Mouse (Mus musculus) adrenal gland, adult 8-10 months (tissue): ENCODE measurements around the gene Olfr1507. TPM values are rescaled to one million over a fixed set of nuclear protein-coding genes. Genes with fewer than 3 reads are reported as not detected.

ENCODE experiments used
- DNase-seq: peaks from one replicate; pipeline ENCODE4 v3.0.0; 2022
- total RNA-seq, 4 experiments: library from RNA; stranded (reverse); gene quantifications; 2 replicates each; pipeline ENCODE4 v1.2.4; 2022

The Olfr1507 gene
- total RNA-seq, result not detected

GRCm38 (mm10) chr14:52495516-52495915, at the start of gene Olfr1507:
TSS of gene Olfr1507 (minus strand) at chr14:52495749.
- no peak for DNase-seq

DNA sequence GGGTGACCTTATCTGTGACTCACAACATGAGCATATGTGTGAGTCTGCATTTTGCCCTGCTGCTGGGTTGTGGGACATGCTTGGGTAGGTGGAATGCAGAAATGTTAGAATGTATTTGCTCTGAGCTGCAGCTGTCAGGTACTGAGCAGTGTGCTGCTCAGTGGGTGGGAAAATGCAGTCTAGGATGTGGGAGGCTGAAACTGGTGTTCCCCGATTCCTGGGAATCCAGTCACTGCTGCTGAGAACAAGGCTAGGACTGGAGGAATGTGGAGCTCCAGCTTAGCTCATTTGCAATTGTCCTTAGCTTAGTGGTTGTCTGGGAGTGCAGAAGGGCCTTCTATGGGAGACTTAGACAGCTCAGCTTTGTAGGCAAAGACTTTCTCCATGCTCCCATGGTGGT, 37.8 kb upstream of the Olfr1507 start:
- no peak for DNase-seq

GRCm38 (mm10) chr14:52524952-52525351, 29.4 kb upstream of the Olfr1507 start:
- DNase-seq, result no peak

GRCm38 (mm10) chr14:52467395-52467794, 28.2 kb downstream of the Olfr1507 start, which contains the start of gene Olfr1508:
TSS of gene Olfr1508 (minus strand) at chr14:52467495.
- DNase-seq, result no peak

DNA sequence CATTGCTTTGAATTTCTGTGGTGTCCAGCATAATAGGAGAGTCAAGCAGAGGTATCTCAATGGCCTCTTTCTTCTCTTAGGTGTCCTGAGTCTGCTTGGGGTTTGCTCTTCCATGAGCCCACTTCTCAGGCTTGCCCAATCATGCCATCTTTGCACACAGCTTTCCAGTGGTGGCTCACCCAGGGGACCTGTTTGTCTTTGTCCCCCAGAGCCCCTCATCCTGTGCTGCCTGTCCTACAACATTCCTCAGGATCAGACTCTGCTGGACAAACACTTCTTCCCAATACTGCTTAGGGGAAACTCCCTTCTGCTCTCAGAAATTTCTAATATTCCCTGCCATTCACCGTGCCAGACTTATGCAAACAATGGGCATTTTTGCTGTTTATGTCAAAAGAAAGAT, 29.8 kb downstream of the Olfr1507 start:
- no peak for DNase-seq

DNA sequence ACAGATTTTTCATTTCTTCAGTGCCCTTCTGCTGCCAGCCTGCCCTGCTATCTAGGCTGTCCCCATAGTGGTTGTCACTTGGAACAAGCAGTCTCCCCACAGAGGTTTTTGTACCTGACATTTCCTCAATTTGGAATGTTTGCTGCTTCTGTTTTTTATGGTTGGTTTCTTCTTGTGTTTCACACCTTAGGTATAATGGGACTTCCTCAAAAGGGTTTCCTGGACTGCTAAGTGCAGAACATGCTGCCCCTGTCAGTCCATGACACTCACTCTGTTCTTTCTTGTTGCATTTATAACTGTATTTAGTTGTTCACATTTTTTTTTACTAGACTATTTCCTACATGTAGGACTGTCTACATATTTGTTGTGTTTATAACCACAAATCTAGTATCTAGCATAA, 33.6 kb downstream of the Olfr1507 start:
- DNase-seq, result no peak

GRCm38 (mm10) chr14:52451138-52451537, 44.4 kb downstream of the Olfr1507 start:
- no peak for DNase-seq

- DNase-seq, result no peak
These were observed 52.9 kb downstream of the Olfr1507 start, which contains the start of gene Olfr1509 for GRCm38 (mm10) chr14:52442690-52443089. TSS of gene Olfr1509 (plus strand) at chr14:52442990.

Other genes with a start within 250 kb of the Olfr1507 start
- 100 to 1,000 TPM in 2 of 4 experiments, 10 to 100 TPM in 2; 82.2 to 142 (median 108) TPM for gene Chd8, start 238.0 kb downstream of the Olfr1507 start, total RNA-seq
- gene Tox4, start 216.6 kb downstream of the Olfr1507 start, total RNA-seq, result 10 to 100 TPM; 54.4 to 80.8 (median 70.4) TPM
- gene Rab2b, start 216.2 kb downstream of the Olfr1507 start, total RNA-seq, result 10 to 100 TPM; 43.1 to 54.0 (median 48.4) TPM
- 10 to 100 TPM; 39.3 to 66.6 (median 55.2) TPM for gene Mettl3, start 190.6 kb downstream of the Olfr1507 start, total RNA-seq
- gene Sall2, start 167.0 kb downstream of the Olfr1507 start, total RNA-seq, result 10 to 100 TPM in 2 of 4 experiments, 1 to 10 TPM in 2; 7.3 to 15.2 (median 12.0) TPM
- not detected for gene Olfr1513, start 139.3 kb downstream of the Olfr1507 start, total RNA-seq
- gene Olfr1512, start 116.6 kb downstream of the Olfr1507 start, total RNA-seq, result not detected
- not detected for gene Olfr1511, start 98.4 kb downstream of the Olfr1507 start, total RNA-seq
- gene Olfr1510, start 81.4 kb downstream of the Olfr1507 start, total RNA-seq, result not detected
- gene Olfr1509, start 52.8 kb downstream of the Olfr1507 start, total RNA-seq, result not detected
- gene Olfr1508, start 28.3 kb downstream of the Olfr1507 start, total RNA-seq, result not detected